Mouse (Mus musculus) B cell, adult 67 days (primary cell): Measurements from ENCODE around the gene Ankrd13d. TPM values are rescaled to one million over a fixed set of nuclear protein-coding genes. Genes with fewer than 3 reads are reported as not detected.

Experiments
- total RNA-seq, 2 experiments: library from RNA; stranded (reverse); gene quantifications; 4 replicates each; pipeline ENCODE4 v1.2.4; 2023

Gene Ankrd13d
- total RNA-seq = 10 to 100 TPM; 28.2 to 32.6 TPM

GRCm38 (mm10) chr19:4282898-4283553, at the start of gene Ankrd13d:
Ankrd13d (minus strand) TSS chr19:4283137.

GRCm38 (mm10) chr19:4306190-4306577, 23.2 kb upstream of the Ankrd13d start, which contains the start of gene Grk2:
Grk2 (minus strand) TSS chr19:4306222.

GRCm38 (mm10) chr19:4268566-4269361, 14.2 kb downstream of the Ankrd13d start, which contains the start of gene Ssh3:
Ssh3 (minus strand) TSS chr19:4269180.

GRCm38 (mm10) chr19:4231253-4232185, 51.4 kb downstream of the Ankrd13d start, which contains the start of gene Pold4:
Pold4 (plus strand) TSS chr19:4231899.

Other genes starting within 250 kb of the Ankrd13d start
- gene Gstp1, start 245.2 kb downstream of the Ankrd13d start, total RNA-seq = 100 to 1,000 TPM; 131 to 150 TPM
- gene Gstp2, start 237.1 kb downstream of the Ankrd13d start, total RNA-seq = 10 to 100 TPM; 11.4 to 26.4 TPM
- gene Gstp3, start 223.6 kb downstream of the Ankrd13d start, total RNA-seq = not detected
- gene Cabp2, start 201.6 kb downstream of the Ankrd13d start, total RNA-seq = not detected
- gene Cdk2ap2, start 186.0 kb downstream of the Ankrd13d start, total RNA-seq = 100 to 1,000 TPM; 114 to 121 TPM
- gene Pitpnm1, start 183.1 kb downstream of the Ankrd13d start, total RNA-seq = 100 to 1,000 TPM; 227 to 233 TPM
- 100 to 1,000 TPM; 101 to 110 TPM for gene Aip, start 157.3 kb downstream of the Ankrd13d start, total RNA-seq
- gene Gpr152, start 143.3 kb downstream of the Ankrd13d start, total RNA-seq = 1 to 10 TPM in 1 of 2 experiments, under 1 TPM in 1; 0.93 to 1.0 TPM
- 1 to 10 TPM; 1.6 to 2.2 TPM for gene Cabp4, start 139.1 kb downstream of the Ankrd13d start, total RNA-seq
- gene Coro1b, start 134.5 kb downstream of the Ankrd13d start, total RNA-seq = 100 to 1,000 TPM; 148 to 156 TPM
- gene Ptprcap, start 129.5 kb downstream of the Ankrd13d start, total RNA-seq = 100 to 1,000 TPM; 391 to 415 TPM
- 10 to 100 TPM; 47.4 to 56.4 TPM for gene Rps6kb2, start 119.8 kb downstream of the Ankrd13d start, total RNA-seq
- gene Carns1, start 107.7 kb downstream of the Ankrd13d start, total RNA-seq = 100 to 1,000 TPM in 1 of 2 experiments, 10 to 100 TPM in 1; 89.2 to 117 TPM
- 100 to 1,000 TPM; 315 to 328 TPM for gene Tbc1d10c, start 91.9 kb downstream of the Ankrd13d start, total RNA-seq
- 100 to 1,000 TPM; 431 to 450 TPM for gene Ppp1ca, start 91.1 kb downstream of the Ankrd13d start, total RNA-seq
- 10 to 100 TPM; 65.9 to 73.4 TPM for gene Rad9a, start 81.5 kb downstream of the Ankrd13d start, total RNA-seq
- gene Clcf1, start 68.9 kb downstream of the Ankrd13d start, total RNA-seq = 100 to 1,000 TPM; 161 to 176 TPM
- not detected for gene AC109138.7, start 68.8 kb downstream of the Ankrd13d start, total RNA-seq
- gene Pold4, start 51.2 kb downstream of the Ankrd13d start, total RNA-seq = 100 to 1,000 TPM; 198 to 208 TPM
- 10 to 100 TPM; 32.2 to 32.4 TPM for gene Ssh3, start 14.0 kb downstream of the Ankrd13d start, total RNA-seq
- gene Grk2, start 23.1 kb upstream of the Ankrd13d start, total RNA-seq = 100 to 1,000 TPM; 584 to 625 TPM
- gene Kdm2a, start 115.1 kb upstream of the Ankrd13d start, total RNA-seq = 100 to 1,000 TPM; 257 to 283 TPM
- not detected for gene Rhod, start 156.3 kb upstream of the Ankrd13d start, total RNA-seq
- gene Syt12, start 194.3 kb upstream of the Ankrd13d start, total RNA-seq = under 1 TPM in 1 of 2 experiments, not detected in 1; 0.15 TPM
- not detected for gene 2010003K11Rik, start 215.4 kb upstream of the Ankrd13d start, total RNA-seq
- 1 to 10 TPM; 2.3 to 5.5 TPM for gene Pcx, start 227.3 kb upstream of the Ankrd13d start, total RNA-seq